Mouse (Mus musculus) spleen, adult 2 months (tissue): Measurements from ENCODE around the gene Gpatch3.

Experiments
- CTCF ChIP-seq: fragments of 200-500 bp; IDR thresholded peaks from 2 replicates; pipeline ENCODE4 v1.5.1; 2011; ENCODE audit warnings: mild to moderate bottlenecking, inconsistent platforms; ENCODE audit not compliant: insufficient read depth, insufficient read length, insufficient replicate concordance; ENCODE audit errors: extremely low read depth
- POLR2A ChIP-seq: fragments of 200-500 bp; IDR thresholded peaks from 2 replicates; pipeline ENCODE4 v1.6.1; 2011; ENCODE audit warnings: low read depth, low read length, inconsistent platforms

DNA sequence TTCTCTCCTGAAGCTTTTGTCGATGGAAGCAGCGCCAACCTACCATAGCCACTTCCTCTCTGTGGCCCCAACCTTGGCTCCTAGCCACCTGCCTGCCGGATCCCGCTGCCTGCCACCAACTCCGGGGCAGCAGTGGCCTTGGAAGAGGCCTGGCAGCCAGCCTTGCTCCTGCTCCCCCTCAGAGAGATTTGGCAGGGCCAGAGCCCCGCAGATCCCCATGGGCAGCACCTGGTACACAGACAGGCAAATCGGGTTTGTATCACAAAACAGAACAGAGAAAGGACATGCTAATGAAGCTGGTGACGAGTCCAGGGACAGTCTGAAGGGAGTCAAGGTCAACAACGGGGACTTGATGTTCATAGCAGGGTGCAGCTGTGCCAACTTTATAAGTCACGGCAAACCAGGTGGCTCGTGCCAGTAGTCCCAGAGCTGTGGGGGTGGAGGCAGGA is 11.4 kb upstream of the Gpatch3 start:
- TF ChIP-seq CTCF (no peak), POLR2A (no peak)
